Mouse (Mus musculus) 3T3-L1 (cell line): ENCODE results near the gene Ogfrl1.
A peak's percentile ranks its signal among the peaks of the same experiment; 100 is the strongest.

Experiments
- DNase-seq: peaks from one replicate; pipeline ENCODE4 v3.0.0-alpha.2; 2015; ENCODE audit warnings: low read depth, low spot score

The Ogfrl1 gene

DNA sequence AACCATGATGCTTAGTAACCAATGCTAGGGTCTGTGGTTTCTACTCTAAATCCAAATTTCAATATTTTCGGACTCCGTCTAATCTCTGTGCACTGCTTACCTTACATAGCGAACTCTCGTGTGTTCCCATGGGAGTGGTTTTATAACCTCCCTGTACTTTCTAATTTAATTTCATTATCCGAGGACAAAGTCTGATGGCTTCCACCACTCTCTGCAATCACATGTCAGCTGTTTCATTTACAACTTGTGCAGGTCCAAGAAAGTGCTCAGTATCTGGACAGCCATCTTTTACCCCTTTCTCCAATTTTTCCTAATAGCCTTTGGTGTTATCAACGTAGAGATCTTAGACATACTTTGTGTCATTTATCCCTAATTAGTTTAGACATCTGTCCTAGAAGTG is 44.7 kb downstream of the Ogfrl1 start:
- no peak for DNase-seq

DNA sequence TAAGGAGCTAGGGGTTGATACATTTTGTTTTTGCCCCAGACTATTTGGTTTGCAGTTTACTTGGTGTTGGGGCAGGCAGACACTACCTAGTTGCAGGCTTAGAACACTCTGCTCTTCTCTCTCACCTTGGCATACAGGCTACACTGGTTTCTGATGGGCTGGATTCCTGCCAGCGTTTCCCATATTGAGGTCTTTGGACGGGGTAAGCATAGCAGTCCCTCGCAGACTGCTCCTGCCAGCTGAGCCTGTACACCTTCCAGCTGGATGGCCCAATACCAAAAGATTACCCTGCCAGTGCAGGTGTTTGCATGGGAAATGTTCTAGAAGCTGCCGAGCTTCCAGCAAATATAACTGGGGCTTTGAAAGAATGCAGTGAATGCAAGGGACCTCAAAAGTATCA is 45.8 kb downstream of the Ogfrl1 start:
- DNase-seq: no peak

DNA sequence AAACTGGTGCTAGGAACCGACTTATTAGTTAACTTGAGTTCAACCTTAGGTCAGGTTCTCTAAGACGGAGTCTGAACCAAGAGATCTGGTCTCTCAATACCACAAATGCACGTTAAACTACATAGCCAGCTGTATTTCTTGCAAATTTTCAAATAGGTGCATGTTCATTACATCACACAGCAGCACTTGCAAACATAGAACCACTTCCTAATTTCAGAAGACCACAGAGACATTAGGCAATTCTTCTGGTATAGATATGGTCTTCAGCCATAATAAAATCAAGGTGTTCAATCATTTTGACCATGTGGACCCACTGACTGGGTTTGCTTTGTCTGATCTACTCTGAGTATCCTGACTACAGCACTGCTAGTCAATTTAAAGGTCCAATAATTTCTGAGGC is 51.9 kb downstream of the Ogfrl1 start:
- no peak for DNase-seq

DNA sequence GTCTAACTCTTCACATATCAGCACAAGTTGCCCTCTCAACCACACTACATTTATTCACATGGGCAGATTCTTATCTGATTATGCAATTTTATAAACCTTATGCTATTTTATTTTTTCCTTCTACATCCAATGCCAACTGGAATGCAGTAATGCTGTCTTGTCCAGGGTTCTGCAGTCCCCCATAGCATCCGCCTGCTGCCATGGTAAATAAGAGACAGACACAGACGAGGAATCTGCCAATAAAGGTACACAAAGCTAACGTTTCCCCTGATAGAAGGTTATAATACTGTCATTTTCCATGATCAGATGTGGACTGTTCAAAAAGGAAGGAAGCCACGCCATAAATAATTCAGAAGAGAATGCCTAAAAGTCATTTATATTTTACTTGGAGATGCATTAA is 54.7 kb downstream of the Ogfrl1 start:
- DNase-seq: no peak

DNA sequence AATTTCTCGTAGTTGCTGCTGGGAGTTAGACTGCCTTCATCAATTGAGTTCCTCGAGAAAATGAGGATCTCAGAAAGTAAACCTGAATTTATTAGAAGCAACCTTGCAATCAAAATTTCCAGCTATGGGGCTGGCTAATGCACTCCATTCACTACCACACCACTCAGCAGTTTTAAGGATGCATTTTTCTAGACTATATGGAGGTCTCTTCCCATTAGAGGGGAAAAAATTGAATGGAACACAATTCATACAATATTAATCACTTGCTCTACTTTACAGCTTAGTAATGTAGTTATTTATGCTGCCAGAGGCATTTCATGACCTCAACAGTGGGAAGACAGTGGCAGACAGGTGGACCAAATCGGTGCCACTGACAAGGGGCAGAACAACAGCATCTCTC is 55.3 kb downstream of the Ogfrl1 start:
- DNase-seq: no peak

DNA sequence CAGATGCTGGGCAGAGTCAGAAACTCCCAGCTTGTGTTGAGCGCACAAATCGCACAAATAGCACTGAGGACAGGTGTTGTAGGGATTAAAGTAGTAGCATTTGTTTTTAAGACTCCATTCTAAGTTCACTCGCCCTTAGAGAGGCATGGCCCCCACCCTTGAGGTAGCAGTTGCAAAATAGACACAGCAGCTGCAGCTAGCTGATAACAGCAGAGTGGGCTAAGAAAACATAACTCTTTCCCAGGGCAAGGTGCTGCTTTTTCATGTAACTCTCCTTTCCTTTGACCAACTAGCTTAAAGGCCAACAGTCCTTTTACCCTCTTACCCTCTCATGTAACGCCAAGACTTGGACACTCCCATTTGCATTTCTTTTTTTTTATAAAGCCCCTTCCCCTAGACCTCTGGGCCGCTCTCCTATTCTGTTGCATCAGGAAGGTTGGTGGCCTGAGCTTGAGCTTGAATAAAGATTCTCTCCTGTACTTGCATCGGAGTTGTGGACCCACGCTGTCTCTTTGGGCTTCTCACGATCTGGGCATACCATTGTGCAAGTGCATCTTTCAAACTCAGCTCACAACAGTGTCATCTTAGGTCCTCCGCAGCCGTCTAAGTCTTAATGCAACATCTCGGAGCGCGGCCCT is 61.7 kb downstream of the Ogfrl1 start:
- DNase-seq: no peak

DNA sequence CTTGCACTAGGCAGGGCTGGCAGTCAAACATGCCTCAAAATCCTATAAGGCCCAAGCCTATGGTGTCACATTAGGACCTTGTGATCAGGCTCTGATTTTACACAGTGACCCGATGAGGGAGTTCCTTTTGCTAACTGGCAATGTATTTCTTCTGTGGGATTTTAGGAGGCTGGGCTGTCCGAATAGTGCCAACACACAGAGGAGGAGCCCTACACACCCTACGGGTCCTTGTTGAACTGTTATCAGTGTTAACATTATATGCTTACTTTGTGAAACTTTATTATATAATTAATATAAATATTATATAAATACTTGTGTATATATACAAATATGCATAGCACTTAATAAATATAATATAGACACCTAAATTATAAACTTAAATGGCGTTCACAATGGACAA is 62.5 kb downstream of the Ogfrl1 start:
- no peak for DNase-seq

DNA sequence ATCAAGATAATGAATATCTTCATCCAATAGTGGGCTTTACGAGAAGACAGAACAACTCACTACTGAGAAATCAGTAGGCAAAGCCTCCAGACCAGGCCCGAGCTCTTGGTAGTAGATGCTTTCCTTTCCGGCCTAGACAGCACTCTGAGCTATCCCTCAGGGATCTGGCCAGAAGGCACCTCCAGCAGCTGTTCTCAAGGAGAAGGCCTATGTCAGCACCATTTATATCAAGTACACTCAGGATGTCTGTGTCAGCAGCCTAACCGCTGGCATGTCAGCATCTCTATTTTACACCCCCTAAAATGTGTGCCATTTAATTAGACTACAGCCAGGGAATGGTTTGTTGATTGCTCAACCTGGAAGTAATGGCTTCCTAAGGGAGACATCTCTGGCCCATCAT is 65.4 kb downstream of the Ogfrl1 start:
- DNase-seq: no peak

DNA sequence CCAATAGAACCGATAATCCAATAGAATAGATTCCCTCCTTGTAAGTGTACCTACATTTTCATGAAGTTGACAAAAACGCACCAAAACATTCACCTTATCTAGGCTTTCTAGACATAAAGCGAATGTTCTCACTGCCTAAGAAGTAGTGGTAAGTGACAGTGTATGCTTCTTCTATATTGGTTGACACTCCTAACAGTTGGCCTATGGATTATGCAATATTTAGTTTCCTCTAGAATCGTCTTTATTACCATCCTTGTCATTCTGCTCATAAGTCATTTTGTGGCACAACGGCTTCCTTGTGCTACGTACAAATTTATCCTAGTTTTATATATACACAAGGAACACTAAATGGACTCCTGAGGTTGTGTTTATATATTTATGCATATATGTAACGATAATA is 72.4 kb downstream of the Ogfrl1 start:
- DNase-seq: no peak

DNA sequence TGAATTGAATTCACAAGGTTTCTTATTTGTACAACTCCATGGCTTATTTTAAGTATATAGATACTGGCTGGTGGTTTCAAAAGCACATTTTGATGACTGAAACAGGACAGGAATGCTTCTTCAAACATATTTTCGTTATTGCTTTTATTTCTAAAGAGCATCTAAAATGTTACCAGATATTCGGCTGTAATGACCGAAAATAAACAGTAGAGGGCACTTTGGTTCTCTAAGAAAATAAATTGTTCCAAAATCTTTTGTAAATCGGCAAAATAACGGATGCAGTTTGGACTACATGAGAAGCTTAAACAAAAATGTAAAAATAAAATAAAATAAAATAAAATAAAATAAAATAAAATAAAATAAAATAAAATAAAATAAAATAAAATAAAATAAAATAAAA is 73.3 kb downstream of the Ogfrl1 start:
- peak; percentile 69 for DNase-seq

DNA sequence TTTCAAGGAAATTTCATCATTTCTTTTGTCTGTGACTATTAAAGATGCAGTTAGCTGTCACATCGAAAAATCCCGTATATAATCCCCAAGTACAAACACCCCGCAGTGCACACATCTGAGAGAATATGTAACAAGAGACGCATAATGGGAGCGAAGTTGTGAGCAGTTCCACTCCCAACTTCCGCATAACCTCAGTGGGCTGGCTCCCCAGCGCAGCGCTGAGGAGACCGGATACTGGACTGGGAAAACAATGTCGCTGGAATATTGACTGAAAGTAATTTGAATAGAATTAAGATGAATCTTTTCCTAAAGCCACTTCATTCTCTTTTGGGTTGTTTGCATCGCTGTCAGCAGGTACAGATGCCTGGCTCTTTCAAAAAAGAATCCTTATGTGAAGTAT is 74.3 kb downstream of the Ogfrl1 start:
- DNase-seq: no peak

DNA sequence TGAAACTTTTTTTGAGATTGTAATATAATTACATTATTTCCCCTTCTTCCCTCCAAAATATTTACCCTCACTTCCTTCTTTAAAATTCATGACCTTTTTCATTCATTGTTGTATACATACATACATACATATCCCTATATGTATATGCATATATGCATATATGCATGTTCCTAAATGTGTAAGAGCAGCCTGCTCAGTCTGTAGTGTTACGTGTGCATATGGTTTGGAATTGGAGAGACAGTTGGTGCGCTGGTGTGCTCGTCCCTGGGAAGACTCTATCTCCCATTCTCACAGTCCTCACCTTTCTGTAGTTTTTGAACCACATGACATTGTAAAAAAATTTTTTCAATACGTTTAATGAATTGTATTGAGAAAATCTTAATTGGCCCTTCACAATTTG is 75.4 kb downstream of the Ogfrl1 start:
- DNase-seq: no peak

DNA sequence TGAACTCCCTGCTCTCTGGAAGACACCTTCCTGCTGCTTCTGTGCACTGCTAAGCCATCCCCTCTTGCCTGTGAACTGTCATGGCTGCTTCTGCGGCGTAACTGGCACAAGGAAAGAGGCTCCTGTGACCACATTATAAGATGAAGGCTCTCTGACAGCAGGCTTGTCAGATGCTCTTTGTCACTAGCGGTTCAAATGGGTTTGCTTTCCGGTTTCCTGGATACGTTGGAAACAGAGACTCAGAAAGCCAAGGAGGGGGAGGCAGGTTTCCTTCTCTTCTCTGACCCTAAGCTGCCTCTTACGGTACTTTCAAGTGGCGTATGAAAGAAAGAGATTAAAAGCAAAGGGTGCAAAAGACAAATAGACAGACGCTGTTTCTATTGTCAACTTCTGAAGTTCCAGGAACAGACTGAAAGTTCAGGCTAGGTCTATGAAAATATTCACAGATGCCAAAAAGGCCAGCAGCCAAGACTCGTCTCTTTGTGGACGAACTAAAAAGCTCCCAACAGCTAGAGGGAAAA is 76.2 kb downstream of the Ogfrl1 start:
- DNase-seq: no peak

DNA sequence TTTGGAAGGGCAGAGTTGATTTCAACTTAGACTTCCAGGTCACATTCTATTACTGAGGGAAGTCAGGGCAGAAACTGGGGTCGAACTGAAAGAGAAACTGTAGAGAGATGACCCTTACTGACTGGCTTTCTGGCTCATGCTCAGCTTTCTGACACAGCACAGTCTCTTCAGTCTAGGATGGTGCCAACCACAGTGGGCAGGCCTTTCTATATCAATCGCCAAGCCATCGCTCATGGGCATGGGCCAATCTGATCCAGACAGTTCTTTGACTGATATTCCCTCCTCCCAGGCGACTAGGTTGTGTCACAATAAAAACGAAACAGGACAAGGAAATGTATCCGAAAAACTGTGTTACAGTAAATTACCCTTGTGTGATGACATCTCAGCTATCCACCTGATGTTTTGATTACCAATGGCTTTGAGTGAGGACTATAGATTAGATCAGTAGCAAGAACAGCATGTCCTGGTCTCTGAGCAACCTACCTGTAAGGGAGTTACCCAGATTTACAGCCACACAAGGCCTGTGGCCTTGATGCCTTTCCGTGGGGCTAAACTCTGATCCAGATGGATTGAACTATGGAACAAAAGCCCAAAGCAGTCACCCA is 76.9 kb downstream of the Ogfrl1 start:
- no peak for DNase-seq
